Mouse (Mus musculus): ENCODE data around the gene Dpf2. TPM values are rescaled to one million over a fixed set of nuclear protein-coding genes. Genes with fewer than 3 reads are reported as not detected.
"Not testable (repeated sequence)": the region's sequence is repeated elsewhere in the genome, so short reads cannot be mapped to it uniquely, and the experiment has no call there.

The Dpf2 gene
- polyA plus RNA-seq, 1 experiment from 2014 or later: 131 TPM

GRCm38 (mm10) chr19:5882079-5882478, 30.7 kb downstream of the Dpf2 start:
- WGBS: 80% methylated on average over 5 of the region's 5 CpGs
- not testable (repeated sequence) for H3K4me2 ChIP-seq (ENCODE audit: low read length)

GRCm38 (mm10) chr19:5881155-5881554, 31.7 kb downstream of the Dpf2 start:
- Histone ChIP-seq H3K4me2 (ENCODE audit: low read length) (no peak overlapping the region), H3K4me3 (ENCODE audit: low read depth, low read length) (no peak overlapping the region), H3K9me3 (ENCODE audit: control insufficient read depth, low read length) (no peaks in the 10 kb centered on the region), H3K9ac (ENCODE audit: low read length) (no peak overlapping the region), H3K27me3 (replicated peaks; ENCODE audit: control insufficient read depth, insufficient read depth, low read length) (no peaks in the 10 kb centered on the region), H3K27ac (ENCODE audit: low read depth) (no peak overlapping the region), H3K4me1 (replicated peaks; ENCODE audit: control insufficient read depth, insufficient read depth, low read length) (no peaks in the 10 kb centered on the region), H3K36me3 (ENCODE audit: control insufficient read depth, insufficient read depth, low read length) (no peaks in the 10 kb centered on the region)
- 90% methylated on average over 6 of the region's 6 CpGs for WGBS
- no peak for DNase-seq (ENCODE audit: low spot score)
- ATAC-seq (replicated peaks; ENCODE audit: low FRiP score, low TSS enrichment, low read depth): no peak

More at GRCm38 (mm10) chr19:5882079-5882478, 30.7 kb downstream of the Dpf2 start:
- ATAC-seq (replicated peaks; ENCODE audit: low FRiP score, low TSS enrichment, low read depth); H3K27ac ChIP-seq (ENCODE audit: low read depth); H3K36me3 ChIP-seq (ENCODE audit: control insufficient read depth, insufficient read depth, low read length); H3K27me3 ChIP-seq (replicated peaks; ENCODE audit: control insufficient read depth, insufficient read depth, low read length); H3K4me3 ChIP-seq (ENCODE audit: low read depth, low read length); H3K9ac ChIP-seq (ENCODE audit: low read length); DNase-seq (ENCODE audit: low spot score); H3K4me1 ChIP-seq (replicated peaks; ENCODE audit: control insufficient read depth, insufficient read depth, low read length); H3K9me3 ChIP-seq (ENCODE audit: control insufficient read depth, low read length): not testable (repeated sequence)

- Histone ChIP-seq H3K27me3 (replicated peaks; ENCODE audit: control insufficient read depth, insufficient read depth, low read length) (no peaks in the 10 kb centered on the region), H3K27ac (ENCODE audit: low read depth) (no peak overlapping the region), H3K4me2 (ENCODE audit: low read length) (no peak overlapping the region), H3K9me3 (ENCODE audit: control insufficient read depth, low read length) (no peaks in the 10 kb centered on the region), H3K36me3 (ENCODE audit: control insufficient read depth, insufficient read depth, low read length) (no peaks in the 10 kb centered on the region), H3K9ac (ENCODE audit: low read length) (no peak overlapping the region), H3K4me3 (ENCODE audit: low read depth, low read length) (no peak overlapping the region), H3K4me1 (replicated peaks; ENCODE audit: control insufficient read depth, insufficient read depth, low read length) (0 out of 2 replicates have a peak, but pooled peaks cover 4% of the 10 kb centered on the region)
- DNase-seq (ENCODE audit: low spot score) (no peak), ATAC-seq (replicated peaks; ENCODE audit: low FRiP score, low TSS enrichment, low read depth) (no peak)
- WGBS: 91% methylated on average over 7 of the region's 7 CpGs
Observed at GRCm38 (mm10) chr19:5879735-5880134, 33.1 kb downstream of the Dpf2 start.

- no peak overlapping the region for H3K27ac ChIP-seq (ENCODE audit: low read depth)
- DNase-seq (ENCODE audit: low spot score): no peak
- H3K4me1 ChIP-seq (replicated peaks; ENCODE audit: control insufficient read depth, insufficient read depth, low read length): peaks cover 11% of the 10 kb centered on the region
- ATAC-seq (replicated peaks; ENCODE audit: low FRiP score, low TSS enrichment, low read depth): no peak
- 71% methylated on average over 3 of the region's 3 CpGs for WGBS
- H3K4me2 ChIP-seq (ENCODE audit: low read length): no peak overlapping the region
- H3K4me3 ChIP-seq (ENCODE audit: low read depth, low read length): no peak overlapping the region
- H3K9ac ChIP-seq (ENCODE audit: low read length): no peak overlapping the region
- no peaks in the 10 kb centered on the region for H3K9me3 ChIP-seq (ENCODE audit: control insufficient read depth, low read length)
- no peaks in the 10 kb centered on the region for H3K27me3 ChIP-seq (replicated peaks; ENCODE audit: control insufficient read depth, insufficient read depth, low read length)
- H3K36me3 ChIP-seq (ENCODE audit: control insufficient read depth, insufficient read depth, low read length): no peaks in the 10 kb centered on the region
Observed at GRCm38 (mm10) chr19:5878916-5879315, 33.9 kb downstream of the Dpf2 start.

GRCm38 (mm10) chr19:5878362-5878722, 34.5 kb downstream of the Dpf2 start:
- WGBS: 64% methylated on average over 7 of the region's 7 CpGs
- no peak overlapping the region for H3K27ac ChIP-seq (ENCODE audit: low read depth)
- peaks cover 17% of the 10 kb centered on the region for H3K4me1 ChIP-seq (replicated peaks; ENCODE audit: control insufficient read depth, insufficient read depth, low read length)
- no peaks in the 10 kb centered on the region for H3K9me3 ChIP-seq (ENCODE audit: control insufficient read depth, low read length)
- DNase-seq (ENCODE audit: low spot score): no peak
- no peak overlapping the region for H3K4me2 ChIP-seq (ENCODE audit: low read length)
- no peak overlapping the region for H3K9ac ChIP-seq (ENCODE audit: low read length)
- no peaks in the 10 kb centered on the region for H3K36me3 ChIP-seq (ENCODE audit: control insufficient read depth, insufficient read depth, low read length)
- no peaks in the 10 kb centered on the region for H3K27me3 ChIP-seq (replicated peaks; ENCODE audit: control insufficient read depth, insufficient read depth, low read length)
- no peak overlapping the region for H3K4me3 ChIP-seq (ENCODE audit: low read depth, low read length)
- no peak for ATAC-seq (replicated peaks; ENCODE audit: low FRiP score, low TSS enrichment, low read depth)

- no peaks in the 10 kb centered on the region; the same call in 1 of the 2 replicates for H3K36me3 ChIP-seq (ENCODE audit: control insufficient read depth, insufficient read depth, low read length)
- ATAC-seq (replicated peaks; ENCODE audit: low FRiP score, low TSS enrichment, low read depth) (peak; percentile 67), DNase-seq (ENCODE audit: low spot score) (peak; percentile 81)
- H3K4me2 ChIP-seq (ENCODE audit: low read length): peak within 1 kb of the TSS; percentile 2; the same call in 1 of the 2 replicates
- WGBS: 45% methylated on average over 15 of the region's 15 CpGs
- no peaks in the 10 kb centered on the region for H3K9me3 ChIP-seq (ENCODE audit: control insufficient read depth, low read length)
- H3K4me1 ChIP-seq (replicated peaks; ENCODE audit: control insufficient read depth, insufficient read depth, low read length): peaks cover 17% of the 10 kb centered on the region
- peak within 1 kb of the TSS; percentile 67 for H3K27ac ChIP-seq (ENCODE audit: low read depth)
- H3K27me3 ChIP-seq (replicated peaks; ENCODE audit: control insufficient read depth, insufficient read depth, low read length): no peaks in the 10 kb centered on the region
- no peak within 1 kb of the TSS for H3K9ac ChIP-seq (ENCODE audit: low read length)
- no peak within 1 kb of the TSS for H3K4me3 ChIP-seq (ENCODE audit: low read depth, low read length)
Observed at GRCm38 (mm10) chr19:5877618-5878361, 35.0 kb downstream of the Dpf2 start, which contains the start of gene Slc25a45. Gene Slc25a45 (plus strand): TSS chr19:5877808.

GRCm38 (mm10) chr19:5874969-5875480, 37.8 kb downstream of the Dpf2 start, which contains the start of gene Frmd8:
Gene Frmd8 (minus strand): TSS chr19:5875274.
- H3K9me3 ChIP-seq (ENCODE audit: control insufficient read depth, low read length): no peaks in the 10 kb centered on the region
- peak within 1 kb of the TSS; percentile 12; the same call in 1 of the 2 replicates for H3K27ac ChIP-seq (ENCODE audit: low read depth)
- under 1% methylated on average over 37 of the region's 37 CpGs for WGBS
- DNase-seq (ENCODE audit: low spot score): peak; percentile 91
- H3K9ac ChIP-seq (ENCODE audit: low read length): peak within 1 kb of the TSS; percentile 72
- peak within 1 kb of the TSS; percentile 88 for H3K4me2 ChIP-seq (ENCODE audit: low read length)
- H3K4me3 ChIP-seq (ENCODE audit: low read depth, low read length): peak within 1 kb of the TSS; percentile 83
- no peaks in the 10 kb centered on the region for H3K27me3 ChIP-seq (replicated peaks; ENCODE audit: control insufficient read depth, insufficient read depth, low read length)
- peak; percentile 72 for ATAC-seq (replicated peaks; ENCODE audit: low FRiP score, low TSS enrichment, low read depth)
- H3K36me3 ChIP-seq (ENCODE audit: control insufficient read depth, insufficient read depth, low read length): peaks cover 3% of the 10 kb centered on the region; the same call in 1 of the 2 replicates
- peaks cover 30% of the 10 kb centered on the region for H3K4me1 ChIP-seq (replicated peaks; ENCODE audit: control insufficient read depth, insufficient read depth, low read length)

GRCm38 (mm10) chr19:5874391-5874968, 38.3 kb downstream of the Dpf2 start:
- peak overlapping the region; percentile 88 for H3K4me2 ChIP-seq (ENCODE audit: low read length)
- H3K27ac ChIP-seq (ENCODE audit: low read depth): no peak overlapping the region
- H3K9me3 ChIP-seq (ENCODE audit: control insufficient read depth, low read length): no peaks in the 10 kb centered on the region
- WGBS: 9% methylated on average over 13 of the region's 13 CpGs
- H3K9ac ChIP-seq (ENCODE audit: low read length): peak overlapping the region; percentile 72
- H3K4me1 ChIP-seq (replicated peaks; ENCODE audit: control insufficient read depth, insufficient read depth, low read length): peaks cover 30% of the 10 kb centered on the region
- peak overlapping the region; percentile 83 for H3K4me3 ChIP-seq (ENCODE audit: low read depth, low read length)
- no peak for DNase-seq (ENCODE audit: low spot score)
- H3K36me3 ChIP-seq (ENCODE audit: control insufficient read depth, insufficient read depth, low read length): peaks cover 9% of the 10 kb centered on the region
- no peak for ATAC-seq (replicated peaks; ENCODE audit: low FRiP score, low TSS enrichment, low read depth)
- no peaks in the 10 kb centered on the region for H3K27me3 ChIP-seq (replicated peaks; ENCODE audit: control insufficient read depth, insufficient read depth, low read length)
